Mouse (Mus musculus) spleen, adult 18-20 months (tissue): ENCODE measurements around the gene Dnah3.

Source experiments
- DNase-seq, 2 experiments: peaks; one replicate each; pipeline ENCODE4 v3.0.0; 2022; ENCODE audit warnings: mixed read lengths in 2 of 2

The Dnah3 gene

GRCm38 (mm10) chr7:120095180-120095579, at the start of gene Dnah3:
TSS of gene Dnah3 (minus strand) at chr7:120095280.
- DNase-seq = no peak

GRCm38 (mm10) chr7:120142743-120143142, 47.7 kb upstream of the Dnah3 start:
- no peak for DNase-seq

GRCm38 (mm10) chr7:120128951-120129350, 33.9 kb upstream of the Dnah3 start:
- no peak for DNase-seq

GRCm38 (mm10) chr7:120127686-120128059, 32.6 kb upstream of the Dnah3 start:
- DNase-seq = no peak

GRCm38 (mm10) chr7:120126976-120127685, 32.1 kb upstream of the Dnah3 start:
- no peak for DNase-seq

- DNase-seq = peak in 1 of 2 experiments; percentile 18
These were observed 29.8 kb upstream of the Dnah3 start for GRCm38 (mm10) chr7:120124844-120125243.

GRCm38 (mm10) chr7:120123776-120124175, 28.7 kb upstream of the Dnah3 start:
- DNase-seq = no peak

GRCm38 (mm10) chr7:120117529-120117928, 22.4 kb upstream of the Dnah3 start:
- DNase-seq = no peak

GRCm38 (mm10) chr7:120116976-120117375, 21.9 kb upstream of the Dnah3 start:
- DNase-seq = no peak

GRCm38 (mm10) chr7:120109676-120110075, 14.6 kb upstream of the Dnah3 start:
- DNase-seq = no peak

GRCm38 (mm10) chr7:120106356-120106755, 11.3 kb upstream of the Dnah3 start:
- no peak for DNase-seq

- no peak for DNase-seq
These were observed 9.9 kb upstream of the Dnah3 start for GRCm38 (mm10) chr7:120104975-120105374.

GRCm38 (mm10) chr7:120103019-120103567, 8.0 kb upstream of the Dnah3 start:
- peak in 1 of 2 experiments; percentile 2 for DNase-seq

GRCm38 (mm10) chr7:120102164-120102972, 7.3 kb upstream of the Dnah3 start, which contains the start of gene Tmem159:
TSS of gene Tmem159 (plus strand) at chr7:120102353.
- peak; percentile 61 to 67 for DNase-seq

GRCm38 (mm10) chr7:120098403-120098802, 3.3 kb upstream of the Dnah3 start:
- peak in 1 of 2 experiments; percentile 35 for DNase-seq

- DNase-seq = peak in 1 of 2 experiments; percentile 14
These were observed 2.8 kb upstream of the Dnah3 start for GRCm38 (mm10) chr7:120097845-120098244.

GRCm38 (mm10) chr7:120094216-120094615, 864 bp downstream of the Dnah3 start:
- no peak for DNase-seq

- no peak for DNase-seq
These were observed 2.0 kb downstream of the Dnah3 start for GRCm38 (mm10) chr7:120093033-120093432.

GRCm38 (mm10) chr7:120080177-120080576, 14.9 kb downstream of the Dnah3 start:
- no peak for DNase-seq

- no peak for DNase-seq
These were observed 25.9 kb downstream of the Dnah3 start for GRCm38 (mm10) chr7:120069164-120069563.

GRCm38 (mm10) chr7:120068114-120068513, 27.0 kb downstream of the Dnah3 start:
- no peak for DNase-seq

GRCm38 (mm10) chr7:120064045-120064444, 31.0 kb downstream of the Dnah3 start:
- DNase-seq = no peak

GRCm38 (mm10) chr7:120055479-120055878, 39.6 kb downstream of the Dnah3 start:
- no peak for DNase-seq

GRCm38 (mm10) chr7:120054016-120054415, 41.1 kb downstream of the Dnah3 start:
- DNase-seq = no peak
